Mouse (Mus musculus) E14TG2a.4 (cell line): Measurements from ENCODE around the gene Dnmbp.

Experiments used
- H3K27me3 ChIP-seq: 2 replicates; pipeline ENCODE4 v1.6.1; 2014; ENCODE audit warnings: low read length, control low read depth; ENCODE audit not compliant: insufficient read depth
- H3K36me3 ChIP-seq: 2 replicates; pipeline ENCODE4 v1.6.1; 2014; ENCODE audit warnings: low read length, control low read depth; ENCODE audit not compliant: insufficient read depth
- H3K4me1 ChIP-seq: replicated peaks from 2 replicates; pipeline ENCODE4 v1.6.1; 2014; ENCODE audit warnings: low read depth, low read length, control low read depth
- H3K4me3 ChIP-seq: replicated peaks from 2 replicates; pipeline ENCODE4 v1.5.1; 2014; ENCODE audit warnings: mild to moderate bottlenecking, low read length
- H3K9me3 ChIP-seq: 2 replicates; pipeline ENCODE4 v1.6.1; 2014; ENCODE audit warnings: low read length, control low read depth
- CTCF ChIP-seq: conservative IDR thresholded peaks from 2 replicates; pipeline ENCODE4 v1.5.1; 2014; ENCODE audit warnings: low read length
- NANOG ChIP-seq: IDR thresholded peaks from 2 replicates; pipeline ENCODE4 v1.6.1; 2014; ENCODE audit warnings: borderline replicate concordance, low read length, mixed read lengths
- POU5F1 ChIP-seq: IDR thresholded peaks from 2 replicates; pipeline ENCODE4 v1.6.1; 2014; ENCODE audit warnings: low read length, borderline replicate concordance

The Dnmbp gene

DNA sequence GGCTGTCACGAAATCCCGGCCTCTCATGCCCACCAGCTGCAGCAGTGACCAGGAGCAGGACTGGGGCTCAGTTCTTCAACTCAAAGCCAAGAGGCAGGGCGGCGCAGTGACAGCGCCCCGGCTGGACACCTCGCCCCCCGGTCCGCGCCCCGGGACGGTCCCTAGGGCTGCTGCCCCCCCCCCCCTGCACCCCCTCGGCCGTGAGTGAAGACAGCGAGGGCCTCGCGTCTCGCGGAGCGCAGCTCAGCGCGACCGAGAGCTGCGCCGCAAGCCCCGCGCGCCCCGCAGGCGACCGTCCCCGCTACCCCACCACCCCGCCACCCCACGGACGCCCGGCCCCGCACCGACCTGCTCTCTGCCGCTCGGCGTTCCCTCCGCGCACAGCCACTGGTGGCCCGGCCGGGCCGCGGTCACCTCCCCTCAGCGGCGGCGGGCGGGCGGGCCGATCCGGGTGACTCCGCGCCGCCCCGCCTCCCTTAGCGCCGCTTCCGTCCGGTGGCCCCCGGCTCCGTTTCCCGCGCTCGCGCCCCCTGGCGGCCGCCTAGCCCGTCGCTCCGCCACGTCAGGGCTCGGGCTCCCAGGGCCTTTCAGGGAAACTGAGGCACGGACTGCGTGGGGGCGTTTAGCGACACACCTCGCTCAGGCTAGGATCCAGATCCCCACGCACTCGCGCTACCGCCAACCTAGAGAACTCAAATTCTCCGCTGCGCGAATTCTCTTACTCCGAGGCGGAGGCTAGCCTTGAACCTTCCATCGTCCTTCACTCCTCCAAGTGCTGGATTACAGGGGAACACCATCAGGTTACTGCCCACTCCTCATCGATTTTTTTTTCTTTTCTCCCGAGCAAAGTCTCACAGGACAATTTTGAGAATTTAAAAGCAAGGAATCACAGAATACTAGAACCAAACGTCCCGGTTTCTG, at the start of gene Dnmbp:
Gene Dnmbp, minus strand, starts transcription at position 423 of the 921 bp plus-strand sequence.
- peaks cover 50% of the 10 kb centered on the region for H3K4me1 ChIP-seq
- H3K4me3 ChIP-seq, result peak within 1 kb of the TSS; percentile 85
- no peaks in the 10 kb centered on the region for H3K36me3 ChIP-seq
- TF ChIP-seq CTCF, result peak; percentile 17; the same call in 1 of the 2 replicates
- no peak for TF ChIP-seq POU5F1
- H3K9me3 ChIP-seq, result no peaks in the 10 kb centered on the region
- peaks cover 25% of the 10 kb centered on the region for H3K27me3 ChIP-seq

DNA sequence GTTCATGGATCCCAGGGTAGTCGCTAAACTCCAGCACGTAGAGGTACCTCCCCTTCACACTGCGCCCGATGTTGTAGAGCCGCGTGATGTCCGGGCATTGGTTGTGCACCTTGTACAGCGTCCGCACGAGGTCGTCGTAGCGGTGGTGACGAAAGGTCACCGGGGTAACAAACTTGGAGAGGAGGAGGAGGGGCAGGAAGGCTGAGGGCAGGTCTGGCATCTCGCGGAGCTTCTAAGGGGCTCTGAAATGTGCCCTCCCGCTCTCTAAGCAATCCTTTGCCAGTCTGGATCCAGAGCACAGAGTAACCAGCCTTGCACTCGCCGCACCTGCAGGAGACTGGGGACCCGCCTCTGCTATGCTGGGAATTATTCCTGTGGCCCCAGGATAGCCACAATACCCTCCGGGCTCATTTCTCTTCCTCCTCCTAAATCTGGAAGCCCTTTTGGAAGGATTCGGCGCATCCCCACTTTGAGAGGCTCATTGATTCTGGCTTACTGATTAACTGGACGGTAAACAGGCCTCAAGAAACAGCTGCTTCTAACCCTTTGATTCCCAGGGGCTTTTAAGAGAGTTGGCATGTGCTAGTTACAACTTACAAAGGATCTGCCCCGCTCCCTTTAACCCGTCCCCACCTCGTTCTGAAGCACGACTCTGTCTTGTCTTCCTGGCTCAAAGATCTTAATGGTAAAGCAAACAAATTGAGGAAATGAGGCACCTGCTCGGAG, 46.2 kb upstream of the Dnmbp start, which contains the start of gene Cpn1:
Gene Cpn1, minus strand, starts transcription at position 488 of the 726 bp plus-strand sequence.
- Histone ChIP-seq H3K27me3 (peaks cover 40% of the 10 kb centered on the region), H3K4me1 (peaks cover 37% of the 10 kb centered on the region), H3K9me3 (no peaks in the 10 kb centered on the region), H3K4me3 (peak within 1 kb of the TSS; percentile 69), H3K36me3 (no peaks in the 10 kb centered on the region)
- no peak for TF ChIP-seq NANOG
- TF ChIP-seq POU5F1, result no peak
- no peak for TF ChIP-seq CTCF

DNA sequence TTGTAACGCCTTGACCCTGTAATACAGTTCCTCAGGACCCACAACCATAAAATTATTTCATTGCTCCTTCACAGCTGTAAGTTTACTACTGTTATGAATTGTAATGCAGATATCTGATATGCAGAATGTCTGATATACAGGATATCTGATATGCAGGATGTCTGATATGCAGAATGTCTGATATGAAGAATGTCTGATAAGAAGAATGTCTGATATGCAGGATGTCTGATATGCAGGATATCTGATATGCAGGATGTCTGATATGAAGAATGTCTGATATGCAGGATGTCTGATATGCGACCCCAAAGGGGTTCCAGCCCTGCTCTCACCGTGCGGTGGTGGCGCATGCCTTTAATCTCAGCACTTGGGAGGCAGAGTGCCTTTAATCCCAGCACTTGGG, 42.0 kb upstream of the Dnmbp start:
- Histone ChIP-seq H3K27me3 (peaks cover 36% of the 10 kb centered on the region), H3K4me3 (no peak overlapping the region), H3K36me3 (no peaks in the 10 kb centered on the region), H3K9me3 (no peaks in the 10 kb centered on the region), H3K4me1 (peaks cover 38% of the 10 kb centered on the region)
- TF ChIP-seq POU5F1, result no peak

DNA sequence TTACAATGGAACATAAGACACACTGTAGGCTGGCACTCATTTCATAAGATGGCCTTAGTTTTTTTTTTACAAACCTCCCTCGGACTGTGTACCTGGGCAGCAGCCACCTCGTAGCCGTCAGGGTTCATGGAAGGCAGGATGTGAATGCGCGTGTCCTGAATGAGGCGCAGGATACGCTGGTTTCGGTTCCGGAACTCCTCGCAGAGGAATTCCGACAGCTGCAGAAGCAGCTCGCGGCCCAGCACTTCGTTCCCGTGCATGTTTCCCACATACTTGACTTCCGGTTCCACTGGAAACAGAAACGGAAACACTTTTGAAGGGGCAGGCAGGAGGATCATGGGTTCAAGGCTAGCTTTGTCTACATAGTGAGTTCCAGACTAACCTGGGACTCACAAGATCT, 40.7 kb upstream of the Dnmbp start:
- Histone ChIP-seq H3K4me3 (peak overlapping the region; percentile 35; the same call in 1 of the 2 replicates), H3K27me3 (peaks cover 23% of the 10 kb centered on the region), H3K9me3 (peaks cover 3% of the 10 kb centered on the region), H3K36me3 (no peaks in the 10 kb centered on the region), H3K4me1 (peaks cover 34% of the 10 kb centered on the region)
- TF ChIP-seq POU5F1 (no peak), NANOG (no peak), CTCF (no peak)

DNA sequence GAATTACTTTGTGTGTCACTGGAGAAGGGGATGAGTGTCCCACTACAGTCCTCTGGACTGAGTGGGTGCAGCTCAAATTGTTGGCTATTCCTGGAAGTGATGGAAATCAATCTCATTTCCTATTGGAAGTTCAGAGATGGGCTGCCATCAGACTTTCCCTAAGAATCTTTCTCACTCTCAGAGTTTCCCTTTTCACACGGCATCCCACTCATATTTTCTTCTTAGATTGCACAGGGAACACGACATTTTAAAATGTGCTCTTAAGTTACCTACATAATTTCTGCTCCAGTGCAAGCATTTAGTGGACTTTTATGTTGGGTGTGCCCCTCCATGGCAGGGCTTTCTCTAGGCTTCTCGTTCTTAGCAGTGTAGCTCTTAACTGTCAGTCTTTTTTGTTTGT, 37.8 kb upstream of the Dnmbp start:
- H3K4me3 ChIP-seq, result no peak overlapping the region
- peaks cover 19% of the 10 kb centered on the region for H3K4me1 ChIP-seq
- H3K9me3 ChIP-seq, result peaks cover 6% of the 10 kb centered on the region
- peaks cover 5% of the 10 kb centered on the region; the same call in 1 of the 2 replicates for H3K27me3 ChIP-seq
- no peaks in the 10 kb centered on the region for H3K36me3 ChIP-seq
- no peak for TF ChIP-seq NANOG
- TF ChIP-seq POU5F1, result no peak
- no peak for TF ChIP-seq CTCF

DNA sequence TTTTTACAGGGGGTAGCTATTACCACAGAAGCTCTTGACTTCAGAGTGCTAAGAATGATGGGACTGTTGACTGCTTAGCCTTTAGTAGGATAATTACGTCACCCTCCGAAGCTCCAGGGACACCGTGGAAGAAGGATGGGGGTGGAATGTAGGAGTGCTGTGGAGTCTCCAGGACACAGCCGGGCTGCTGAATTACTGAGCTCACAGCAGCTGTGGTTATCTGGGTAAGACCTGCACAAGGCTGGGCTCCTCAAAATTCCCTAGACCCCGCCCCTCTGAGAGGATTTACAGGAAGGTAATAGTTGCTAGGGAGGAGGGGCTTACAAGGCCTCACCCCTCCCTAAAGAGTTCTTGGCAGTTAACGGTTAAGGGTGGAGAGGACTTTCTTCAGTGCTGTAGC, 36.7 kb upstream of the Dnmbp start:
- Histone ChIP-seq H3K36me3 (no peaks in the 10 kb centered on the region), H3K27me3 (peaks cover 3% of the 10 kb centered on the region; the same call in 1 of the 2 replicates), H3K4me1 (peaks cover 28% of the 10 kb centered on the region), H3K9me3 (peaks cover 6% of the 10 kb centered on the region), H3K4me3 (no peak overlapping the region)
- no peak for TF ChIP-seq NANOG
- TF ChIP-seq POU5F1, result no peak
- no peak for TF ChIP-seq CTCF

DNA sequence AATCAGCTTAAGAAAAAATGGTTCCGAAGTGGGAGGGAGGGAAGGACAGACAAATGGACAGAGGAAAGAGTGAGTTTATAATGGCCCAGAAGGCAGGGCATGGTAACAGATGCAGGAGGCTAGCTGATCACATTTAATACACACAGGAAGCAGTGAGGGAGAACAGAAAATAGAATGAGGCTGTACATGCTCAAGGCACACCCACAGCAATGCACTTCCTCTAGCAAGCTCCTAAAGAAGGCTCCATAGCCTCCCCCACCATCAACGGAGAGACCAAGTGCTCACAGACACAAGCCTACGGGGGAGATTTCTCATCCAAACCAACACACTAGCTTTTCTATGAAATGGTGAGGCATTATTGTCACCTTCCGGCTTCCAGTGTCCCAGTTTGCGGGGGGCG, 34.2 kb upstream of the Dnmbp start:
- TF ChIP-seq NANOG (no peak), POU5F1 (no peak), CTCF (no peak)
- no peaks in the 10 kb centered on the region for H3K36me3 ChIP-seq
- H3K4me1 ChIP-seq, result peaks cover 31% of the 10 kb centered on the region
- no peaks in the 10 kb centered on the region; the same call in 1 of the 2 replicates for H3K27me3 ChIP-seq
- H3K4me3 ChIP-seq, result no peak overlapping the region
- peaks cover 6% of the 10 kb centered on the region for H3K9me3 ChIP-seq

DNA sequence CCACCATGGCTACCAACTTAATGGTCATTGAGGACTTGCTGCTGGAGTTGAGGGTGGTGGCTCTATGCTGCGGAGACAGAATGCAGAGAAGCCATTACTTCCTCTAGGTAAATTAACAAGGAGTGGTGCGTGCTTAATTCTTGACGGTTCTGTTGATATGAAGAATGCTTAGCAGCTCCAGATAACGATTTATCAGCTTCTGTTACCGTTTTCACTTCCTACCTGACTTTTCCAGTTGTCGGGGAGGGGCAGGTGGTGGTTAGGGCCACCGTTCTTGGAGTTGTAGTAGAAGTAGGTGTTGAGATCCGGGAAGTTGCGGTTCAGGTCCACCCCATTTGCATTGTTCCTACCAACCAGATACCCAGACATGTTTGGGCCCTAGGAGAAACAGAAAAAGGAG, 33.7 kb upstream of the Dnmbp start:
- Histone ChIP-seq H3K4me1 (peaks cover 31% of the 10 kb centered on the region), H3K9me3 (peaks cover 6% of the 10 kb centered on the region), H3K27me3 (no peaks in the 10 kb centered on the region; the same call in 1 of the 2 replicates), H3K4me3 (no peak overlapping the region), H3K36me3 (no peaks in the 10 kb centered on the region)
- no peak for TF ChIP-seq CTCF
- no peak for TF ChIP-seq POU5F1
